Mouse (Mus musculus) megakaryocyte, adult 5-6 weeks (primary cell): ENCODE data around the gene Acbd4. TPM values are rescaled to one million over a fixed set of nuclear protein-coding genes. Genes with fewer than 3 reads are reported as not detected.
A peak's percentile ranks its signal among the peaks of the same experiment; 100 is the strongest.

ENCODE experiments used
- ATAC-seq: 2 replicates; pipeline ENCODE4 v1.8.0; 2016; ENCODE audit warnings: mild to moderate bottlenecking, inconsistent platforms; ENCODE audit not compliant: poor library complexity, severe bottlenecking
- total RNA-seq, 2 experiments: library from RNA; stranded (forward) in 1 of 2; stranded (reverse) in 1 of 2; fragments of 153-499, 151-499 nt in 1 of 2; fragments of 221-1000, 200-1000 nt in 1 of 2; gene quantifications; 2 replicates each; pipeline versions ENCODE4 v1.2.3 to v1.2.4; 2015 to 2017

Acbd4 gene
- total RNA-seq, 2 experiments from 2014 or later = 6.2 to 9.4 TPM

- ATAC-seq = no peak
These were observed 11.5 kb downstream of the Acbd4 start for GRCm38 (mm10) chr11:103113005-103113404.

GRCm38 (mm10) chr11:103113771-103114170 lies 12.3 kb downstream of the Acbd4 start:
- ATAC-seq = no peak

DNA sequence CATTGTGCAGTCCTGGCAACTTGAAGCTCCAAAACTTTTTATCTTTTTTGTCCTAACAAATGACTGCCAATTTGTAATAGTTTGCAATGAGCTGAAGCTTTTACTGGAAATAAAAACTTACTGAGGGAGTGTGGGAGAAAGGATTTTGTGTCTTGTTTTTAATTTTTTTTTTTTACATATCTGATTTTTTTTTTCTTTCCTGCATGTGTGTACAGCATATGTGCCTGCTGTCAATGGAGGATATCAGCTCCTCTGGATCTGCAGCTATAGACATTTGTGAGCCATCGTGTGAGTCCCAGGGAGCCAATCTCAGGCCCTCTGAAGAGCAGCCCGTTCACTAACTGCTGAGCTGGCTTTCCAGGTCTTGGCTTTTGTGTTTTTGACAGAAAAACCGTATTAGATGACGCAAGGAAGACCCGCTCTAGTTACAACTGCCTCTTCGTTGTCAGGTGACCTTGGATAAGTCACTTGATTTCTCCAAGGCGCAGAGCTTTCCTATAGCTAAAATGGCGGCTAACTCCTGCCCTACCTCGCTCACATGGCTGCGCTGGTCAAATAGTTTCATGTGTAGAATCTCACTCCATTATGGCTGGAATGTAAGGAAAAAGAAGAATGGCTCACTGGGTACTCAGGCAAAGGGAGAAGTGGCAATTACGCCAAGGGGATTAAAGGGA lies 12.9 kb downstream of the Acbd4 start:
- no peak for ATAC-seq

- peak; percentile 47 for ATAC-seq
These were observed 13.9 kb downstream of the Acbd4 start for GRCm38 (mm10) chr11:103115163-103116007.

DNA sequence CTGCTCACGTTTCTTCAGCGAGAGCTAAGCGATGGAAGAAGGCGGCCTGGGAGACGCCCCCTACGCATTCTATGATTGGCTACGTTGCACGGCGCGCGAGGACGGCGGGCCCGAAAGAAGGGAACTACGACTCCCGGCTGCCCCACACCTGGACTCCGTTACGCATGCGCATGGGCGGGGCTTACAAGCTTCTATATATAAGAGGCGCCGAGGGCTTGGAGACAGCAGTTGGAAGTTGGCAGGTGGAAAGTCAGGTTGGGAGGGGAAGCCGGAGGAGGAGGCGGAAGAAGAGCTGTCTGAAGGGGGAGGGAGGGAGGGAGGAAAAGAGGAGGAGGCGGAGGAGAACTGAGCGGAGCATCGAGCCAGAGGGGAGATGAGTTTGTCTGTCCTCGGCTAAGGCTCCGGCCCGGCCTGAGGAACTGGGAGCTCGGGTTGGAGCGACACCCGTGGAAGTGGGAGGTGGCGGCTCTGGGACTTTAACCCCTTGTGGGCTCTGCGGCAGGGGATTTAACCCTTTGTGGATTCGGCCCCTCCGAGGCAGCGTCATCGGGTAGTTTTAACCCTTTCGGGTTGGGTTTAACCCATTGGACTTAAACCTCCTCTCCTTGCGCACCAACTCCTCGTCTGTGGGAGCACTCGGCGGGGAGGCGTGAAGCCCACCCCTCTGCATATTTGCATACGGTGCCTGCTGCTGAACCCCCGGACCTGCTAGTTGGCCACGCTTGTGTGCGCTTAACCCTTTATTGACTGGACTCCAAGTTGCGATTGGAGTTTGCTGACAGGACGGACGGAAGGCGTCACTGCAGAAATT lies 14.7 kb downstream of the Acbd4 start, which contains the start of gene Hexim1:
Gene Hexim1, plus strand, starts transcription at position 224 of the 811 bp plus-strand sequence.
- ATAC-seq = peak; percentile 79

DNA sequence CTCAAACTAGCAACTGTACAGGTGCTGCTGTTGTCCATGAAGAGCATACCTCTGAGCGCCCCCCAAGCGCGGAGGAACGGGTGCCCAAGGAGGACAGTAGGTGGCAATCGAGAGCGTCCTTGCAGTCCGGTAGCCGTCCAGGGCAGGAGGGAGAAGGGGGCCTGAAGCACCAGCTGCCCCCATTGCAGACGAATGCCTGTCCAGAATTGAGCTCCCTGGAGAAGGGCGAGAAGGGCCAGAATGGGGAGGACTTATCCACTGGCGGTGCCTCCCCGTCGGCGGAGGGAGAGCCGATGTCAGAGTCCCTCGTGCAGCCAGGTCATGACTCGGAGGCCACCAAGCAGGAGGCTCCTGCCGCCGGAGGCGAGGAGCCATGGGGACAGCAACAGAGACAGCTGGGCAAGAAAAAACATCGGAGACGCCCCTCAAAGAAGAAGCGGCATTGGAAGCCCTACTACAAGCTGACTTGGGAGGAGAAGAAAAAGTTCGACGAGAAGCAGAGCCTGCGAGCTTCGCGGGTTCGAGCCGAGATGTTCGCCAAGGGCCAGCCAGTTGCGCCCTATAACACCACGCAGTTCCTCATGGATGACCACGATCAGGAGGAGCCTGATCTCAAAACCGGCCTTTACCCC lies 15.6 kb downstream of the Acbd4 start:
- ATAC-seq = peak; percentile 22

DNA sequence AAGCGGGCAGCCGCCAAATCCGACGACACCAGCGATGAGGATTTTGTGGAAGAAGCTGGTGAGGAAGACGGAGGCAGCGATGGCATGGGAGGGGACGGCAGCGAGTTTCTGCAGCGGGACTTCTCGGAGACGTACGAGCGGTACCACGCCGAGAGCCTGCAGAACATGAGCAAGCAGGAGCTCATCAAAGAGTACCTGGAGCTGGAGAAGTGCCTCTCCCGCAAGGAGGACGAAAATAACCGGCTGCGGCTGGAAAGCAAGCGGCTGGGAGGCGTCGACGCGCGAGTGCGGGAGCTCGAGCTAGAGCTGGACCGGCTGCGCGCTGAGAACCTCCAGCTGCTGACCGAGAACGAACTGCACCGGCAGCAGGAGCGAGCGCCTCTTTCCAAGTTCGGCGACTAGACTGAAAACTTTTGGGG lies 16.1 kb downstream of the Acbd4 start:
- ATAC-seq = no peak

DNA sequence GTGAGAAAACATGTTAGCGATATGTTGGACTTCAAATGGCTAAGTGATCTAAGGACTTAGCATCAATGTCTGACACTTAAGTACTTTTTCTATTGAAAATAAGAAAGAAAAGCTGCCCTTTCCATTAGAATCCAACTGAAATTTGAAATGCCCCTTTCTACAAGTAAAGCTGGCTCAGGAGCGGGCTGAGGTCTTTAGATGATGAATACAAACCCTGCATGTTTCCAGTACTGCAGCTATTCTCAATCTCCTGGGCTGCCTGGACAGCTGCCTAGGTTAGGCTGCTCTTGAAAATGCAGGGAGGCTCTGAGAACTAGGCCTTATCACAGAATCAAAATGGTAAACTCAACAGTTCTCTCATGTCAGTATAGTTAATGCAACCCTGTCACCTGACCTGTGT lies 17.4 kb downstream of the Acbd4 start:
- ATAC-seq = no peak

DNA sequence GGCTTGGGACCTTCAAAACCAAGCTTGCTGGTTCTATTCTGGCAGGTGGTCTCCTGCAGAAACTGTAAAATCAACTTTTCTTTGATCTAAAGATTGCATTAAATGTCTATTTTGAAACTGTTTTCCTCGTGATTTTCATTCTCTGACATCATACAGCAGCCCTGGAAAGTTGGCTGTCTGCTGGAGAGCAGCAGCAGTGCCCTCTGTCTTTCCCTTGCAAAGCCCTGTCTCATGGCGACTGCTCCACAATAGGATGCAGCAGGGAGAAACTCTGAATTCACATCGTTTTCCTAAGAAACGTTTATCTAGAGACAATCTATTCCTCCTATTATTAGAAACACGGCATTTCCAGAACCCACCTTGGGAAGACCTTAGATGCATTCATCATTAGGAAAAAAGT lies 18.1 kb downstream of the Acbd4 start:
- ATAC-seq = no peak

DNA sequence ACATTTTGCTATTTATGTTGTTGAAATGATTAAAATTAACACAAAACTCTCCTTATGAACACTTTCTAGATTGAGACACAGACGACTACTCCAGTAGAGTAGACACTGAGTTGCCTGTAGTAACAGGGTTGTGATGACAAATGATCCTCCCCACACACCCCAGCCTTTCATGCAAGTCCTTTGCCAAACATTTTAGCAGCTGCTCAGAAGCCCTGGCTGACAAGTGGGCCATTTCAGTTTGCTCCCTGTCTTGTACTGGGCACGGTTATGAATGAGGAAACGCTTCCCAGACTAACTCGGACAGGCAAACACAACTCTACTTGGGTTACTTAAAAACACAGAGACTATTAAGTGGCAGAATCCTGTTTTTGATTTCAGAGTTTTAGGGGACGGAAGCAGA lies 18.8 kb downstream of the Acbd4 start:
- no peak for ATAC-seq

DNA sequence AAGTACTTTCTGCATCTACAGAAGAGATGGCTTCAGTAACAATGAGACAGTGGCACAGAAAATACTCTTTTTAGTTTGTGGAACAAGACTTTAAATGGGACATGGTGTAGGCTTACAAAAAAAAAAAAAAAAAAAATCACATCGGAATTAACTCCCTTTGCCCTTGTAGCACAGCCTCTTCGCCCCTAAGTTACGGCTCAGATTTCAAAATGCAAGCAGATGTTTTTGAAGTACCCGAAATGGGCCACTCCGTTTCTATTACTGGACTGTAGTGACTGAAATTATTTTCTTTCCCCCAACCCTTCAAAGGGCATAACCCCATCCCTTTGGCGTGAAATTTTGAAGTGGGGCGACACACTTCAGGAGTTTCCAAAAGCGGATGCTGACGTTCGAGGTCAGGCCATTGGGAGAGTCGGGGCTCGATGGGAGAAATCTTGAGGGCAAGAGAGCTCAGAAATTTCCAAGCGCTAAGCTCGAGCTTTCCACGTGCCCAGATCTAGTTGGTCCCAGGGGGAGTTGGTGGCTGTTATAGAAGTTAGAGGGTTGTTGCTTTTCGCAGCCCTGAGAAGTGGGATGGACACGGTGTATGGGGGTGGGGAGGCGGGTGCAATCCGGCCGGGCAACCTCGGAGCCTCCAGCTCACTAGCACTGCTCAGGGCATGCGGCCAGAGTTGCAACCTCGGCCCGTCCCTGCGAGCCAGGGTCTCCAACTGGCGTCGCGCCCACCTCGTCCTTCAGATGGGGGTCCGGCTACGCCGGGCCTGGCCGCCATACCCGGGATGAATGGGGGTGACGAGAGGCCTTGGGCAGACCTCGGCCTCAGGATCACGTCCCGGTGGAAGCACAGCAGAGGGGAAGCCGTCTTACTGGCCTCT lies 30.5 kb downstream of the Acbd4 start, which contains the start of gene Hexim2:
Gene Hexim2, plus strand, starts transcription at position 729 of the 875 bp plus-strand sequence.
- ATAC-seq = peak; percentile 17; the same call in 1 of the 2 replicates

DNA sequence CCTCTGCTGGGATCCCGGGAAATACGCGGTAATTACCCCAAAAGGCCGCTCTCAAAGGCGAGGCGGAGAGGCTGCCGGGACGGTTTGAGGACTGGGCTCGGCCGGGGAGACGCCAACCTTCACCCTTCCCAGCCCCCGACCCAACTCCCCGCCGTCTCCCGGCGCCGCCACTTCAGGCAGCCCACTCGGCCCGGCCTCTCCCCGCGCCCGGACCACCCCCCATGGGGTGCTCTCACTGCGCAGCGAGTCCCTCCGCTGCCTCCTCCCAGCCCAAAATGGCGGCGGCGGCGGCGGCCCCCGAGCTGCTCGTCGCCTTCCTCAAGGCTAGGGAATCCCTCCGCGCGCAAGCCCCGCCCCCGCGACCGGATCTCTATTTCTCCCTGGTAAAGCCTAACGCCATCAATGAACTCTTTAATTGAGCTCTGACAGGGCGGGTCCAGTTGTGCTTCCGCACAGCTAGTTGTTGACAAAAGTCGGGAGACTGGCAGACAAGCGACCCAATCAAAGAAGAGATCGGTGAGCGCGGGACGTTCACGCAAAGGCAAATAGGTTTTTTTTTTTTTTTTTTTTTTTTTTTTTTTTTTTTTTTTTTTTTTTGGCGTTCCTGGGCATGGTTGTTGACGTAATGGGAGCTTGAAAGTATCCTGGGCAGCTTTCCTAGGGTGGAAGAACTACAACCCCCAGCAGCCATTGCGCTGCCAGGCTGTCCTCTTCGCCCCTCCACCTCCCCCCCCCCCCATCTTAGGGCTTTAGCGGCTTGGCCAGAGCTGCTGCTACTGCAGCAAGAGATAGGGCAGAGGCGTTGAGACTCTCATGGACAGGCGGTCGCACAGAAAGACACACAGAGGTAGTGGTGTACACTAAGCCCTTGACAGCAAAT lies 31.3 kb downstream of the Acbd4 start:
- peak; percentile 95 for ATAC-seq

DNA sequence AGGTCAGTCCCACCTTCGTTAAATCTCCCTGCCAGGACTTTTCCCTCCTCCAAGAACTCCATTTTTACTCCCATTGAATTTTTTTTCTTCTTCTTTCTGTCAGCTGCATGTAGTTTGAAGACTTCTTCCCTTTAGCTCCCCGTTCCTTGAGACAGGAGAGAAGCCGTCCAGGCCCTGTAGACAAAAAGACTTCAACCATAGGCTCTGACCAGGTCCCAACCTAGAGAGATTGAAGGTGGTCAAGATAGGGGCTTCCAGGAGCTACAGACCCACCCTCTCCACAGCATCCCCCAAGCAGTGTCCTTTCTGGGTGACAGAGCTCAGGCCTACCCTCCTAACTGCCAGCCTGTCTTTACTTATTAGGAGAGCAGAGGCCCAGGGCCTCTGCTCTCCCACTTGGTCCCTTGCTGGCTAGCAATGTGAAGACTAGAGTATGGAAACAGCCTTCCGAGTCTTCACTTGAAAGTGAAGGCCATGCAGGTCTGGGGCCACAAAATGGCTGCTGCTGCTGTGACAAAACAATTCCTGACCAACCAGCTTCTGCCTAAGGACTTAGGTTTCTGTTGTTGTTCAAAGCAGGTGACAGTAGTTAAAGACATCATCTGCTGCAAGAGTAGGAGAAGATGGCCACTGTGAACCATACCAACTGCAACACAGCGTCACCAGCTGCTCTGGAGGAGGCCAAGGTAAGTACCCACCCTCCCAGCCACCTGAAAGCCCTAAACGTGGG lies 32.1 kb downstream of the Acbd4 start:
- no peak for ATAC-seq

DNA sequence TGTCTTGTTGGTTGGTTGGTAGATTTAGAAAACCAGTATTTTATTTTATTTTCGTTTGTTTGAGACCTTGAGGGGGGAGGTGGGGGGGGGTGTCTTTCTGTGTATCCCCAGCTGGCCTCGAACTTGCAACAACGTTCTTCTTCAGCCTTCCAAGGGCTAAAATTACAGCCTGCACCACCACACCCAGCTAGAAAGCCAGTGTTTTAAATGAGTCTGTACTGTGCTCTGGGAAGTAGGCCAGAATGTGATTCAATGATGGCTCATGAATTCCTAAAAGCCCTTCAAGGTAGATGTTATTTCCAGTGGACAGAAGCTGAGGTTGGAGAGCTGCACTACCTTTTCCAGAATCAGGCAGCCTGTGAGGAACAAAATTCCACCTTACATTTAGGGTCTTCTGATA lies 32.7 kb downstream of the Acbd4 start:
- ATAC-seq = no peak

GRCm38 (mm10) chr11:103136039-103136577 lies 34.6 kb downstream of the Acbd4 start:
- ATAC-seq = no peak

DNA sequence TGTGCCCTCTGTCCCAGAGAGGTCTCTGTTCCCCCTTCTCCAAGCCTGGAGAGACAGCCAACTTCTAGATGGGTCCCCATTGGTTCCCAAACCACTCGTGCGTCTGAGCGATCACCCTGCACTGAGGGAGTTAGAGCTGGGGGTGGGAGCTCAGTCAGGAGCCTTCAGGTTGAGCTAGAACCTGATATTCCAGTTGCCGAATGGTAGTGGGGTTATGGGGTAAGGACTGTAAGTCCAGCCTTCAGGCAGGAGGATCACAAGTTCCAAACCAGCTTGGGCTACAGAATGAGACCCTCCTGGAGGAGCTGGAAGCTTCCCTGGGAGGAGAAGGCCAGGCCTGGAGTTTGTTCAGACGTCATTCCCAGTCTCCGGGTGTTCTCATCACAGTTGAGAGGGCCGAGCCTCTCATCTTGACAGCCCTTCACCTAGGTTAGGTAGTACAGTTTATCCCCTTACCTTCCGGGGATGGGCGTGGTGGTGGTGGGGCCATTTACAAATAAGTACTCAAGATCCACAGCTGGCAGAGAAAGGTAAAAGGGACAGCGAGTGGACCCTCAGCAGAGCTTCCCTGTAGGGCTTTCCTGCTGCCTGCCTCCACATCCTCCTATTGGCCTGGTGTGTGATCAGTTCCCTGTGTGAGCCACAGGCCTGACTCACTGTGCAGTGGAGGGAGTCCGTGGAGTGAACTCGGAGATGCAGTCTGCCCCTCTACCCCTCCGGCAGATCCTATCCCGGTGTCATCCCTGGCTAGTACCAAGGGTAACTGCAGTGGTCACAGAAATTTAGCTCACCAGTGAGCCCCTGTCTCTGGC lies 38.7 kb downstream of the Acbd4 start:
- ATAC-seq = no peak

DNA sequence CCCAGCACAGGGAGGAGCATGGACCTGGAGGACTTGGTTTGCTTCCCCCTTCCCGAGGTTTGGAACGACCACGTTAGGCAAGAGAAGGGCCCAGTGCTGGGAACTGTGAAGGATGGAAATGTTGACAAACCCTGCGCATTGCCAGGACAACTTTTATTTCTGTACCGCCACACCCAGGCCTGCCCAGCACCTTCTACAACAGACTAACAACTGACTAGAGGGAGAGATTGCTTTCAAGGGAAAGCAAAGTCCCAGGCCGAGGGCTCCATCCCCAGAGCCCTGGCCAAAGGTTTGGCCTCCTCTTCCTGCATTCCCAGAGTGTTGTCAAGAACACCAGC lies 39.2 kb downstream of the Acbd4 start:
- ATAC-seq = no peak
